Mouse (Mus musculus) thymus, adult 2 months (tissue): ENCODE data around the gene Lrg1. TPM values are rescaled to one million over a fixed set of nuclear protein-coding genes. Genes with fewer than 3 reads are reported as not detected.
"Not testable (repeated sequence)": the region's sequence is repeated elsewhere in the genome, so short reads cannot be mapped to it uniquely, and the experiment has no call there.

Experiments
- DNase-seq: peaks from one replicate; pipeline ENCODE4 v3.0.0; 2021
- H3K27ac ChIP-seq: fragments of 200-500 bp; 2 replicates; pipeline ENCODE4 v1.5.1; 2012; ENCODE audit warnings: low read length, control low read depth; ENCODE audit not compliant: control insufficient read depth, insufficient read depth
- H3K27me3 ChIP-seq: fragments of 200-500 bp; 2 replicates; pipeline ENCODE4 v1.6.1; 2012; ENCODE audit warnings: mild to moderate bottlenecking, low read length, moderate library complexity, mixed read lengths; ENCODE audit not compliant: control insufficient read depth, insufficient read depth
- H3K36me3 ChIP-seq: fragments of 200-500 bp; 2 replicates; pipeline ENCODE4 v1.6.1; 2012; ENCODE audit warnings: mild to moderate bottlenecking, low read length, moderate library complexity; ENCODE audit not compliant: control insufficient read depth, insufficient read depth
- H3K4me1 ChIP-seq: fragments of 200-500 bp; replicated peaks from 2 replicates; pipeline ENCODE4 v1.6.1; 2012; ENCODE audit warnings: low read length; ENCODE audit not compliant: control insufficient read depth, insufficient read depth
- H3K4me3 ChIP-seq: fragments of 200-500 bp; 2 replicates; pipeline ENCODE4 v1.5.1; 2012; ENCODE audit warnings: mild to moderate bottlenecking, low read length, control low read depth, moderate library complexity; ENCODE audit not compliant: control insufficient read depth, insufficient read depth
- CTCF ChIP-seq: fragments of 200-500 bp; IDR thresholded peaks from 2 replicates; pipeline ENCODE4 v1.5.1; 2012; ENCODE audit warnings: mild to moderate bottlenecking, control low read depth, low read length, moderate library complexity, borderline replicate concordance; ENCODE audit not compliant: control insufficient read depth, poor library complexity, insufficient read depth; ENCODE audit errors: extremely low read depth
- POLR2A ChIP-seq: fragments of 200-500 bp; IDR thresholded peaks from 2 replicates; pipeline ENCODE4 v1.6.1; 2012; ENCODE audit warnings: mild to moderate bottlenecking, low read length, control low read depth, moderate library complexity; ENCODE audit not compliant: control insufficient read depth, poor library complexity, insufficient read depth; ENCODE audit errors: extremely low read depth
- WGBS: fragments of 180-500 bp; shearing (Covaris S2); methylation state at CpG from one replicate; pipeline ENCODE4 v1.1.7; 2018; 5-methylcytosine and 5-hydroxymethylcytosine counted together
- polyA plus RNA-seq: library from polyadenylated mRNA; depleted of rRNA; stranded (reverse); fragments of >200 nt; gene quantifications from 2 replicates; pipeline ENCODE4 v1.2.3, GENCODE M21; 2012

Gene Lrg1
- polyA plus RNA-seq, 1 experiment: 23.5 TPM

GRCm38 (mm10) chr17:56111021-56111420, 10.8 kb downstream of the Lrg1 start:
- Histone ChIP-seq H3K27me3 (no peaks in the 10 kb centered on the region), H3K36me3 (no peaks in the 10 kb centered on the region), H3K4me3 (no peak overlapping the region), H3K27ac (no peak overlapping the region), H3K4me1 (no peaks in the 10 kb centered on the region)
- TF ChIP-seq CTCF (no peak), POLR2A (no peak)
- no peak for DNase-seq
- WGBS: 79% methylated on average over 1 of the region's 1 CpGs

GRCm38 (mm10) chr17:56110571-56110970, 11.2 kb downstream of the Lrg1 start:
- Histone ChIP-seq H3K27me3 (no peaks in the 10 kb centered on the region), H3K36me3 (no peaks in the 10 kb centered on the region), H3K27ac (no peak overlapping the region), H3K4me3 (no peak overlapping the region), H3K4me1 (no peaks in the 10 kb centered on the region)
- TF ChIP-seq POLR2A (no peak), CTCF (no peak)
- no peak for DNase-seq
- WGBS: 88% methylated on average over 4 of the region's 4 CpGs

DNA sequence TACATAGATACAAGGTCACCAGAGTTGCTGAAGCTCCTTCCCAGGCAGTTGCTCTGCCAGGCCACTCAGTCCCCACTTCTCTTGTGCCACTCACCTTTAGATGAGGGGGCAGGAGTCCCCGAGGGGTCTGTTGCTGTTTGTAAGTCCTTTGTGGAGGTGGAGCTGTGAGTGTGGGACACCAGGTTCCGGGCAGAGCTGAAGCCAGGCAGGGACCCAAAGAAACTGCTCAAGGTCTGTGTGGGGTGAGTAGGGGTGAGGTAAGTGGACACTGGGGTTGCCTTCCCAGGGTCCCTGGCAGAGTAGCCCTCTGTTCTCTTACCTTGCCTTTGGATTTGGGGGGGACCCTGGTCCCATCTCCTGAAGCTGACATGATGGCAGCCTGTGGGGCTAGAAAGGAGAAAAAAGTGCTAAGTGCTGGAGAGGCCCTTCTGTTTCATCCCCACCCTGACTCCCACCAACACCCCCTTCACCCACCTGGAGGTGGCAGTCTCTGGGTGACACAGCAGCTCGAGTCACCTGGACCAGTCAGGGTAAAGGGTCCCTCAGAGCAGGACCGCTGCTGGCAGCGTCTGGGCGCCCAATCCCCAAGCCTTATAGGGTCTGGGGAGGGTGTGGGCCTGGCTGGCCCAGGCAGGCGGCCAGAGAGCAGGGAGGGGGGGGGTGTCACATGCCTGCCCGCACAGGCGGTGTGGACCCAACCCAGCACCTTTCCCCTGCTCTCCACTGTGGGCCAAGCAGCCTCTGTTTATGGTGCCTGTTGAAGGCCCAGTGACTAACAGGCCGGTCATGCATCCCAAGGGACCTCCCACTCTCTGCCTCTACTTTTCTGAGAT, 12.4 kb downstream of the Lrg1 start, which contains the start of gene Plin4:
Gene Plin4, minus strand, starts transcription at position 585 of the 833 bp plus-strand sequence.
- TF ChIP-seq CTCF (no peak), POLR2A (no peak)
- no peak for DNase-seq
- Histone ChIP-seq H3K4me1 (no peaks in the 10 kb centered on the region), H3K4me3 (no peak within 1 kb of the TSS), H3K27ac (no peak within 1 kb of the TSS), H3K36me3 (no peaks in the 10 kb centered on the region), H3K27me3 (no peaks in the 10 kb centered on the region)
- 91% methylated on average over 10 of the region's 10 CpGs for WGBS

GRCm38 (mm10) chr17:56108334-56109044, 13.3 kb downstream of the Lrg1 start:
- TF ChIP-seq POLR2A: no peak
- no peak for TF ChIP-seq CTCF
- no peaks in the 10 kb centered on the region for H3K4me1 ChIP-seq
- H3K36me3 ChIP-seq: no peaks in the 10 kb centered on the region
- H3K27ac ChIP-seq: no peak overlapping the region
- H3K27me3 ChIP-seq: no peaks in the 10 kb centered on the region
- 85% methylated on average over 6 of the region's 6 CpGs for WGBS
- DNase-seq: no peak
- no peak overlapping the region for H3K4me3 ChIP-seq

- H3K4me3 ChIP-seq: no peak overlapping the region
- 71% methylated on average over 2 of the region's 2 CpGs for WGBS
- no peaks in the 10 kb centered on the region for H3K36me3 ChIP-seq
- no peaks in the 10 kb centered on the region for H3K4me1 ChIP-seq
- H3K27ac ChIP-seq: no peak overlapping the region
- TF ChIP-seq CTCF: no peak
- TF ChIP-seq POLR2A: no peak
- no peak for DNase-seq
- no peaks in the 10 kb centered on the region for H3K27me3 ChIP-seq
Observed at GRCm38 (mm10) chr17:56107736-56108135, 14.1 kb downstream of the Lrg1 start.

DNA sequence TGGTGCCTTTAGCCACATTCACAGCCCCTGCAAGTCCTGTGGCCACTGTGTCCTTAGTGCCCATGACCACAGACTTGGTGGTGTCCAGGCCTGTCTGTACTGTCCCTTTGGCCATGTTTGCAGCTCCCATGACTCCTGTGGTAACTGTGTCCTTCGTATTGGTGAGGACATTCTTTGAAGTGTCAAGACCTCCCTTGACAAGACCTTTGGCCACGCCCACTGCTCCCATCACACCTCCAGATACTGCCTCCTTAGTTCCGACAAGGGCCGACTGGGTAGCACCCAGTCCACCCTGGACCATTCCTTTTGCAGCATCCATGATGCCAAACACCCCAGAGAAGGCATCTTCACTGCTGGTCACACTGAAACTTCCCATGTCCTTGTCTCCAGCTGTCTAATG, 14.8 kb downstream of the Lrg1 start:
- H3K4me3 ChIP-seq: no peak overlapping the region
- H3K27ac ChIP-seq: no peak overlapping the region
- TF ChIP-seq POLR2A (no peak), CTCF (no peak)
- no peaks in the 10 kb centered on the region for H3K36me3 ChIP-seq
- H3K4me1 ChIP-seq: no peaks in the 10 kb centered on the region
- 95% methylated on average over 4 of the region's 4 CpGs for WGBS
- no peak for DNase-seq
- no peaks in the 10 kb centered on the region for H3K27me3 ChIP-seq

GRCm38 (mm10) chr17:56106436-56106835, 15.4 kb downstream of the Lrg1 start:
- H3K36me3 ChIP-seq, H3K4me3 ChIP-seq, H3K4me1 ChIP-seq, H3K27ac ChIP-seq, DNase-seq, H3K27me3 ChIP-seq: not testable (repeated sequence)
- WGBS: 100% methylated on average over 4 of the region's 4 CpGs

GRCm38 (mm10) chr17:56104821-56105220, 17.0 kb downstream of the Lrg1 start:
- H3K4me1 ChIP-seq, H3K36me3 ChIP-seq, H3K4me3 ChIP-seq, DNase-seq, H3K27ac ChIP-seq, H3K27me3 ChIP-seq: not testable (repeated sequence)
- WGBS: 93% methylated on average over 2 of the region's 5 CpGs
